Mouse (Mus musculus) liver, embryonic 13.5 days (tissue): ENCODE data around the gene Myrfl. TPM values are rescaled to one million over a fixed set of nuclear protein-coding genes. Genes with fewer than 3 reads are reported as not detected.

ENCODE experiments used
- ATAC-seq: fragments of 200-750 bp; cut with Nextera tagmentation; 2 replicates; pipeline ENCODE4 v1.8.0; 2017; ENCODE audit warnings: low read depth, mild to moderate bottlenecking, moderate number of reproducible peaks, moderate library complexity
- DNase-seq: peaks from one replicate; pipeline ENCODE4 v3.0.0; 2022
- H3K27ac ChIP-seq: fragments of 300-500 bp; sonication (generic); 2 replicates; pipeline ENCODE4 v1.5.1; 2015; ENCODE audit warnings: moderate library complexity, mild to moderate bottlenecking, inconsistent platforms
- H3K27me3 ChIP-seq: fragments of 300-500 bp; sonication (generic); 2 replicates; pipeline ENCODE4 v1.6.1; 2015; ENCODE audit warnings: mild to moderate bottlenecking, inconsistent platforms
- H3K36me3 ChIP-seq: fragments of 300-500 bp; sonication (generic); 2 replicates; pipeline ENCODE4 v1.6.1; 2015; ENCODE audit warnings: mild to moderate bottlenecking, inconsistent platforms
- H3K4me1 ChIP-seq: fragments of 300-500 bp; sonication (generic); replicated peaks from 2 replicates; pipeline ENCODE4 v1.6.1; 2015; ENCODE audit warnings: inconsistent platforms
- H3K4me2 ChIP-seq: fragments of 300-500 bp; sonication (generic); 2 replicates; pipeline ENCODE4 v1.6.1; 2015; ENCODE audit warnings: inconsistent platforms, mild to moderate bottlenecking, moderate library complexity
- H3K4me3 ChIP-seq: fragments of 300-500 bp; sonication (generic); replicated peaks from 2 replicates; pipeline ENCODE4 v1.5.1; 2015; ENCODE audit warnings: mild to moderate bottlenecking, inconsistent platforms
- H3K9ac ChIP-seq: fragments of 300-500 bp; sonication (generic); 2 replicates; pipeline ENCODE4 v1.6.1; 2015; ENCODE audit warnings: mild to moderate bottlenecking, inconsistent platforms
- H3K9me3 ChIP-seq: fragments of 300-500 bp; sonication (generic); replicated peaks from 2 replicates; pipeline ENCODE4 v1.6.1; 2016; ENCODE audit warnings: inconsistent platforms
- WGBS: fragments of 180-500 bp; shearing (Covaris S2); methylation state at CpG from one replicate; pipeline ENCODE4 v1.1.7; 2015; ENCODE audit not compliant: insufficient replicate concordance; 5-methylcytosine and 5-hydroxymethylcytosine counted together
- polyA plus RNA-seq: library from polyadenylated mRNA; unstranded; fragments of >200 nt; fragmentation: Nextera tagmentation; extraction: Ambion mirVana; gene quantifications from 2 replicates; pipeline ENCODE4 v1.2.1, GENCODE M21; 2015

Myrfl gene
- polyA plus RNA-seq, 1 experiment from 2014 or later: not detected

DNA sequence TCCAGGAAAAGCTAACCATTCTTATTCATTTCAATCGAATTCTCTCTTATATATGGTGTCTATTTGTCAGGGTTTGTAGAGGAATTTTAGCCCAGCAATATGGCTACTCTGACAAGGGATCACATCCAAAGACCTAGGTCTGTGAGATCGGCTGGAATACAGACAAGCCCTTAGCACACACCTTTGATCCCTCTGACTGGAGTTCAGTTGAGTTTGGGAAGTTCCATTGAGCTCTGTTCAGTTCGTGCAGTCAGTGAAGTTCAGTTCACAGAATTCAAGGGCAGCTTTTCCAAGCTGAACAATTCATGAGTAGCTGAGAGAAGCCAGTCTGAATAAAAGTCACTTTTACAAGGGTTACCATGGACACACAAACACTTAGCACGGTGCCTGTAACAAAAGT is 148.0 kb downstream of the Myrfl start:
- Histone ChIP-seq H3K36me3 (no peaks in the 10 kb centered on the region), H3K27me3 (no peaks in the 10 kb centered on the region), H3K4me1 (no peaks in the 10 kb centered on the region), H3K4me2 (no peak overlapping the region), H3K4me3 (no peak overlapping the region), H3K9ac (no peak overlapping the region), H3K27ac (no peak overlapping the region), H3K9me3 (no peaks in the 10 kb centered on the region)
- no peak for ATAC-seq
- DNase-seq: no peak
- 62% methylated on average over 4 of the region's 4 CpGs for WGBS

DNA sequence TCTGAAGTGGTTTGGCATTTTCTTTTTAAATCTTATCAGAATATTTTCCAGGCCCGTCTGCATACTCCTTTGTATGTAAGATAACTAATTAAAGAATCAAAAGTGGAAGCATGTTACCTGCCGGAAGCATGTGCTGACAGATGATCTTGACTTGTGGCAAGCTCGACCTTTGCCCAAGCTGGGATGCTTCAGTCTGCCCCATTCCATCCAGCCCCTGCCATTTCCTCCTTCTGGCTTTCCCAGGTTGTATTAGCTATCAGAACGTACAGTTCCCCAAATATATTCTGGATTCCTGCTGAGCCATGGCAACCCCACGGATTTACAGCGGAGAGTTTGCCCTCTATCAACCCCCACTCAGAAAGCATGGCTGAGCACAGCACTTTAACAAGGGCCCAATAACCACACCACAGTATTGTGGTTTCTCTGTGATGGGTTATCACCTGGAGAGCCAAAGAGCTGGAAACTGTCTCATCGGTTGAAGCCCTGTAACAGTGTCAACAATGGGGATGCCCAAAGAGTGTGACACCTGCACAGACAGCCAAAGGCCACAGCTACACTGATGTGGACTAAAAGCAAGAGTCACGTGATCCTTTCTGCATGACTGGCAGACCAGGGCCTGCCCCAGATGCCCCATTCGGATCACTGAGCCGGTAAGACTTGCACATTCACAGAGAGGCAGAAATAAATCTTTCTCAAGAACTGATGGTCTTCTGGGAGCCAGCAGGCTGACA is 150.3 kb downstream of the Myrfl start:
- WGBS: 61% methylated on average over 10 of the region's 10 CpGs

DNA sequence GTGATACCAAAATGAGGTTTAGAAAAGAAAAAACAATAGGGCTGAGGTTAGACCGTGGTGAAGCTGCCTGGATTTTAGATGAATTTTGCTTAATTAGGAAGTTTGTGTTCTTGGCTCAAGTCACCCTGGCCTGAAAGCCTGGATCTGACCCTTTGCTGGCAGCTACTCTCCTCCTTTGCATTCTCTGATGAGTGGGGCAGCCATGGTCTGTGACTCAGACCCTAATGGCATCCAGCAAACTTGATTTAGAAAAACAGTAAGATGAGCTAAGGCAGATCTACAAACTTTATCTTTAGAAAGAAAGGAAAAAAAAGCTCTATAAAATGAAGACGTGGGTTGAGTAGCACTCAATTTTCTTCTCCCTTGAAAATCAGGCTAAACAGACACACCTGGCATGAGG is 154.0 kb downstream of the Myrfl start:
- Histone ChIP-seq H3K36me3 (no peaks in the 10 kb centered on the region), H3K27me3 (no peaks in the 10 kb centered on the region), H3K27ac (no peak overlapping the region), H3K4me2 (no peak overlapping the region), H3K4me1 (no peaks in the 10 kb centered on the region), H3K9ac (no peak overlapping the region), H3K4me3 (no peak overlapping the region), H3K9me3 (no peaks in the 10 kb centered on the region)
- 69% methylated on average over 2 of the region's 2 CpGs for WGBS
- DNase-seq (no peak), ATAC-seq (no peak)

More for the DNA sequence above, 150.3 kb downstream of the Myrfl start:
- Histone ChIP-seq H3K27me3 (no peaks in the 10 kb centered on the region), H3K4me1 (no peaks in the 10 kb centered on the region), H3K4me3 (no peak overlapping the region), H3K4me2 (no peak overlapping the region), H3K9ac (no peak overlapping the region), H3K9me3 (no peaks in the 10 kb centered on the region), H3K36me3 (no peaks in the 10 kb centered on the region), H3K27ac (no peak overlapping the region)
- DNase-seq: no peak
- no peak for ATAC-seq

DNA sequence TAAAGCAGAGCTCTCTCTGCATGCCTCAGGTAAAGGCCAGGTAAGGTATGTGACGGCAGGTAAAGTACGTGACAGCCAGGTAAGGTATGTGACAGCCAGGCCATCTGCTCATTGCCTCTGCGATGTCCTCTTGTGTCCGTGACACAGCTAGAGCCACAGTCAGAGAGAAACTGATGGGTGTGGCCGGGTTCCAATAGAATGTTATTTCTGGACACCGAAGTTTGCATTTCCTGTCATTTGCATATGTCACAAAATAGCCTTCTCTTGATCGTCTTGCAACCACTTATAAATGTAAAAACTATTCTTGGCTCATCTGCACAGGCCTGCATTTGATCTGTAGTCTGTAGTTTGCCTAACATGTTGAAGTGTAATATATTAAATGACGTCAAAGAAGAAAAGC is 154.5 kb downstream of the Myrfl start:
- H3K4me3 ChIP-seq: no peak overlapping the region
- H3K9me3 ChIP-seq: no peaks in the 10 kb centered on the region
- H3K27me3 ChIP-seq: no peaks in the 10 kb centered on the region
- H3K4me1 ChIP-seq: no peaks in the 10 kb centered on the region
- no peak for DNase-seq
- no peak overlapping the region for H3K27ac ChIP-seq
- H3K9ac ChIP-seq: no peak overlapping the region
- no peaks in the 10 kb centered on the region for H3K36me3 ChIP-seq
- ATAC-seq: no peak
- WGBS: 70% methylated on average over 8 of the region's 8 CpGs
- no peak overlapping the region for H3K4me2 ChIP-seq

DNA sequence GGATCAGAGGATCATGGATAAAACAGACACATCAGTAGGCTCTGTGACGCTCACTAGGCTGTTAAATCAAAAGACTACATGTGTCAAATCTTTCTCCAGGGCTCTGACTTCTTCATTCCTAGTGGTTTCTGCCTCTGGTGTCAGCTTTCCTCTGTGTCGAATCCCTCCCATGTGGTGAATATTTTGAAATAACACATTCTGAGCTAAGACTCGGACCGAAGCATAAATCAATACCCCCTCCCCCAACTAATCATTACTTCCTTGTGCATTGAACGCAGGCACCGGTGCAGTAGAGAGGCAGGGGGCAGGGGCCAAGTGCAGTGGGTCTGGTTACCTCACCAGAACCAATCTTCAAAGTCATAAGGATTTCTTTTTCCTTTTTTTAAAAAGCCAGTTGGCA is 155.4 kb downstream of the Myrfl start:
- H3K4me2 ChIP-seq: 0 out of 2 replicates have a peak overlapping the region, but pooled peaks have one; percentile 8
- ATAC-seq (no peak), DNase-seq (no peak)
- 57% methylated on average over 6 of the region's 6 CpGs for WGBS
- H3K27ac ChIP-seq: no peak overlapping the region
- no peaks in the 10 kb centered on the region for H3K4me1 ChIP-seq
- no peaks in the 10 kb centered on the region for H3K9me3 ChIP-seq
- no peak overlapping the region for H3K9ac ChIP-seq
- H3K4me3 ChIP-seq: no peak overlapping the region
- no peaks in the 10 kb centered on the region for H3K36me3 ChIP-seq
- H3K27me3 ChIP-seq: no peaks in the 10 kb centered on the region

DNA sequence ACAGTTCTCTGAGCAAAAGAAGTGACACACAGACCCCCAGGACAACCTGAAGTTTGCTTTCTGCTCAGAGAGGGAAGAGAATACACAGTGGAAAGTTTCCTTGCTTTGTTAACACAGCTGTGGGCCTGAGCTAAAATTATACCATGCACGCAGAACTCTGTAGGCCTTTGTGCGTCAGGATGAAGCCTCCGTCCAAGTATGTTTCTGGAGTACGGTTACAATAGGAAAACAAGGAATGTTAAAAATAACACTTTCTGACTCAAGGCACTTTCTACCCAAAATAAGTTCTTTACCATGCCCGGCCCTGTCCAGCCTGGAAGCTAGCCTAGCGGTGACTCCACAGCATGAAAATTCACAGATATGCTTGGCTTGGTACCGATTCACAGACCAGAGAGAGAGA is 156.6 kb downstream of the Myrfl start:
- H3K9me3 ChIP-seq: no peaks in the 10 kb centered on the region
- H3K4me1 ChIP-seq: no peaks in the 10 kb centered on the region
- WGBS: 74% methylated on average over 7 of the region's 7 CpGs
- H3K27me3 ChIP-seq: no peaks in the 10 kb centered on the region
- H3K4me2 ChIP-seq: no peak overlapping the region
- H3K9ac ChIP-seq: no peak overlapping the region
- no peaks in the 10 kb centered on the region for H3K36me3 ChIP-seq
- no peak overlapping the region for H3K27ac ChIP-seq
- ATAC-seq: no peak
- H3K4me3 ChIP-seq: no peak overlapping the region
- DNase-seq: no peak

DNA sequence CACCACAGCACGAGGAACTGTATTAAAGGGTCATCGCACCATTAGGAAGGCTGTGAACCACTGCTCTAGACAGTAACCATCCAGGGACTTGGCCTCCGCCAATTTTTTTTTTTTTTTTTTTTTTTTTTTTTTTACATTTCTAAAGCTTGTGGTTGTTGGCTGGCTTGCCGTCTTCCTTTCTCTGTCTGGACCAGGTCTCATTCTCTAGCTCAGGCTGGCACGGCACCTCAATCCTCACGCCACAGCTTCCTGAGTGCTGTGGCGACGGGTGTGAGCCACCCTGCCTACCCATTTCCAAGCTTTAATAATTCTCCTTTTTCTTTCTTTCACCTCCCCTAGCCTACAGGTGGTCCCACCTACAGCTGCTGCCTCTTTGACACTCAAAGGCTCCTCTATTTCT is 158.2 kb downstream of the Myrfl start:
- no peak overlapping the region for H3K27ac ChIP-seq
- H3K9ac ChIP-seq: no peak overlapping the region
- no peak overlapping the region for H3K4me2 ChIP-seq
- ATAC-seq (no peak), DNase-seq (no peak)
- H3K4me3 ChIP-seq: no peak overlapping the region
- no peaks in the 10 kb centered on the region for H3K36me3 ChIP-seq
- WGBS: 70% methylated on average over 8 of the region's 8 CpGs
- H3K27me3 ChIP-seq: no peaks in the 10 kb centered on the region
- no peaks in the 10 kb centered on the region for H3K9me3 ChIP-seq
- no peaks in the 10 kb centered on the region for H3K4me1 ChIP-seq

DNA sequence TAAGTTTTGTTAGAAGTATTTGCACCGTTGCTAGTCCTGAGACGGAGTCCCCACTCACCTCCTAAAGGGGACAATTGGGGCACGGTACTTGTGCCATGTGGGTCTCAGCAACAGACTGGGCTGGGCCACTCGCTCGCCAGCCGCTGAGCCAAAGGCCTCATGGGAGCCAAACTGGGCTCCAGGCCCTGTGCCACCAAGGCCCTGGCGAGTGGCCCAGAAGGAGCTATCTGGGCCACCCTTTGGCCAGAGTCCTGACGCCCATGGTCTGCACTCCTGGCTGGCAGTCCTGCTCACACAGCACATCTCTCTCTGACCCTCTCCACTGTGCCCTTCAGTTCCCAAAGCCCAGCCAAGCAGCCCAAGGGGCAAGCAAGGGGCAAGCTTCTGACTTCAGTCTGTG is 161.1 kb downstream of the Myrfl start:
- no peaks in the 10 kb centered on the region for H3K36me3 ChIP-seq
- ATAC-seq: no peak

DNA sequence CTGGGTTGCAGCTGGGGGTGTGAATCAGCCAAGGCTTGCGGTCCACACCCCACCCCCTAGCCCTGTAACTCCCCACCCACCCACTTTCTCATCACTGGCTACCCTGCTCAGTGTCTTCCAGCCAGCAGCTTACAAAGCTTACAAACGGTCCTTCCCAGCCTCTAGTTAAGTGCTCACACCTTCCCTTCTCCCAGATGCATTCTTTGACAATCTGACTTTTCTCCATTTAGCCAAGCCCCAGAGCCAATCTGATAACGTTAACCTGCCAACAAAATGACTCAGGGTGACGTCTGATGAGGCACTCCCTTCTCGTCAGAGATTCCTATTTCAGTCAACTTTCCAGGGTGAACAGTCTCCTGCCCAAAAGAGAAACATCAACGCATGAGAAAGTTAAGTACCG is 163.1 kb downstream of the Myrfl start:
- Histone ChIP-seq H3K36me3 (no peaks in the 10 kb centered on the region), H3K9ac (no peak overlapping the region), H3K27ac (no peak overlapping the region), H3K9me3 (no peaks in the 10 kb centered on the region), H3K4me3 (no peak overlapping the region), H3K4me1 (no peaks in the 10 kb centered on the region), H3K27me3 (no peaks in the 10 kb centered on the region), H3K4me2 (no peak overlapping the region)
- WGBS: 57% methylated on average over 7 of the region's 7 CpGs
- DNase-seq (no peak), ATAC-seq (no peak)

More for the DNA sequence above, 161.1 kb downstream of the Myrfl start:
- Histone ChIP-seq H3K27ac (no peak overlapping the region), H3K4me2 (no peak overlapping the region), H3K27me3 (no peaks in the 10 kb centered on the region), H3K9ac (no peak overlapping the region), H3K9me3 (no peaks in the 10 kb centered on the region), H3K4me1 (no peaks in the 10 kb centered on the region), H3K4me3 (no peak overlapping the region)
- DNase-seq: no peak
- WGBS: 74% methylated on average over 8 of the region's 8 CpGs

DNA sequence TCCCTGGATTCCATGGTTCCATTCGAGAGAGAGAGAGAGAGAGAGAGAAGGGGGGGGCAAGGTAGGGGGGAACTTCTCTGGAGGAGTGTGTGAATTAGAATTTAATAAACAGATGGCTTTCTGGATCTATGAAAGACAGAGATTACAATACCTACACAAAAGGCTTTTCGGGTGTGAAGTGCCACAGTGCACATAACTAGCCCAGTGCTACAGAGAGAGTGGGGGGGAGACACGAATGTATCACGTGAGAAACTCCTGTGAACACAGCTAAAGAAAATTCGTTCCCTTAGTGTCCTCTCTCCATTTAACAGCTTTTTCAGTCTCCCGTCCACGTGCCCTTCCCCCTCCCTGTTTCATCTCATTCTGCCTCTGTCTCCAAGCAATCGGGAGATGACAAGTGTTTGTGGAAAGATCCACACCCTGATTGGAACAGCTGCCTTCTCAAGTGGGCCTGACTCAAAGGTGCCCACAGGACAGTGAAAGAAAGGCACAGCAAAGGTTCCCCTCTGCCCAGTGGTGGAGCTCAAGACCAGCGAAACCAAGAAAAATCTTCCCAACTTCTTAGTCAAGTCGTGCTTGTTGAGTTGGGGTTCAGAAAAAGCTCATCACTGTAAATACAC is 166.6 kb downstream of the Myrfl start:
- no peak overlapping the region for H3K4me3 ChIP-seq
- WGBS: 64% methylated on average over 10 of the region's 10 CpGs
- H3K27ac ChIP-seq: no peak overlapping the region
- no peak overlapping the region for H3K9ac ChIP-seq
- no peaks in the 10 kb centered on the region for H3K9me3 ChIP-seq
- DNase-seq (no peak), ATAC-seq (no peak)
- H3K36me3 ChIP-seq: no peaks in the 10 kb centered on the region
- no peak overlapping the region for H3K4me2 ChIP-seq
- 0 out of 2 replicates have a peak, but pooled peaks cover 7% of the 10 kb centered on the region for H3K27me3 ChIP-seq
- H3K4me1 ChIP-seq: no peaks in the 10 kb centered on the region

DNA sequence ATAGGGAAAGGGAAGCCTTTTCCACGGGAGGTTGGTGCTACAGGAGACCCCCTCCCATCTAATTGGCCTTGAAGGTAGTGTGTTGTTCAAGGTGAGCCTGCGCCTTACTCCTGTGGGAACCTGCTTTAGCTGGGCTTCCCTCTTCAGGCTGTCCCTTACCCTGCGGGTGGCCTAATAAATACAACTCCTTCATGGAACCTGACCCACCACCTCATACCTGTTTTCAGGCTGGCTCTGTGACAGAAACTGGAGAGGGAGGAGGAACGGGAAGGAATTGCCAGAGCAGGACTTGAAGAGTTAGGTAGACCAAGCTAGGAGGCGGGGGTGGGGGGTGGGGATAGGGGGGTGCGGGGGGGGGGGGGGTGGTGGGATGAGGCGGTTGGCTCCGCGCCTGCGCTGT is 167.9 kb downstream of the Myrfl start:
- no peak overlapping the region for H3K4me2 ChIP-seq
- DNase-seq (no peak), ATAC-seq (no peak)
- H3K4me3 ChIP-seq: no peak overlapping the region
- no peaks in the 10 kb centered on the region for H3K36me3 ChIP-seq
- no peaks in the 10 kb centered on the region for H3K9me3 ChIP-seq
- WGBS: 77% methylated on average over 6 of the region's 10 CpGs
- 0 out of 2 replicates have a peak, but pooled peaks cover 7% of the 10 kb centered on the region for H3K27me3 ChIP-seq
- no peaks in the 10 kb centered on the region for H3K4me1 ChIP-seq
- H3K27ac ChIP-seq: no peak overlapping the region
- no peak overlapping the region for H3K9ac ChIP-seq
